Mouse (Mus musculus) bone marrow, adult 2 months (tissue): ENCODE measurements around the gene Tmem205. TPM values are rescaled to one million over a fixed set of nuclear protein-coding genes. Genes with fewer than 3 reads are reported as not detected.

Experiments used
- H3K27ac ChIP-seq: fragments of 200-500 bp; 2 replicates; pipeline ENCODE4 v1.5.1; 2012; ENCODE audit warnings: low read depth, mild to moderate bottlenecking, control low read depth, inconsistent platforms, low read length; ENCODE audit not compliant: control insufficient read depth, poor library complexity, insufficient read depth
- H3K4me1 ChIP-seq: fragments of 200-500 bp; 2 replicates; pipeline ENCODE4 v1.6.1; 2011; ENCODE audit warnings: low read length; ENCODE audit not compliant: control insufficient read depth, insufficient read depth
- H3K4me3 ChIP-seq: fragments of 200-500 bp; replicated peaks from 2 replicates; pipeline ENCODE3; 2011; ENCODE audit warnings: mild to moderate bottlenecking, low read depth, low read length, control low read depth; ENCODE audit not compliant: control insufficient read depth
- CTCF ChIP-seq: fragments of 200-500 bp; IDR thresholded peaks from 2 replicates; pipeline ENCODE4 v1.5.1; 2011; ENCODE audit warnings: low read length, control low read depth; ENCODE audit not compliant: control insufficient read depth, insufficient read depth
- POLR2A ChIP-seq: fragments of 200-500 bp; IDR thresholded peaks from 2 replicates; pipeline ENCODE4 v1.6.1; 2011; ENCODE audit warnings: low read depth, mild to moderate bottlenecking, control low read depth, low read length, borderline replicate concordance; ENCODE audit not compliant: control insufficient read depth
- WGBS: fragments of 180-500 bp; shearing (Covaris S2); methylation state at CpG from one replicate; pipeline ENCODE4 v1.1.7; 2018; 5-methylcytosine and 5-hydroxymethylcytosine counted together
- polyA plus RNA-seq: library from polyadenylated mRNA; stranded (reverse); fragments of >200 nt; gene quantifications from 2 replicates; pipeline ENCODE4 v1.2.4, GENCODE M21; 2011; ENCODE audit warnings: low replicate concordance; ENCODE audit not compliant: missing spikeins, insufficient read depth, insufficient read length

Tmem205 gene
- polyA plus RNA-seq, 1 experiment: 37.4 TPM

DNA sequence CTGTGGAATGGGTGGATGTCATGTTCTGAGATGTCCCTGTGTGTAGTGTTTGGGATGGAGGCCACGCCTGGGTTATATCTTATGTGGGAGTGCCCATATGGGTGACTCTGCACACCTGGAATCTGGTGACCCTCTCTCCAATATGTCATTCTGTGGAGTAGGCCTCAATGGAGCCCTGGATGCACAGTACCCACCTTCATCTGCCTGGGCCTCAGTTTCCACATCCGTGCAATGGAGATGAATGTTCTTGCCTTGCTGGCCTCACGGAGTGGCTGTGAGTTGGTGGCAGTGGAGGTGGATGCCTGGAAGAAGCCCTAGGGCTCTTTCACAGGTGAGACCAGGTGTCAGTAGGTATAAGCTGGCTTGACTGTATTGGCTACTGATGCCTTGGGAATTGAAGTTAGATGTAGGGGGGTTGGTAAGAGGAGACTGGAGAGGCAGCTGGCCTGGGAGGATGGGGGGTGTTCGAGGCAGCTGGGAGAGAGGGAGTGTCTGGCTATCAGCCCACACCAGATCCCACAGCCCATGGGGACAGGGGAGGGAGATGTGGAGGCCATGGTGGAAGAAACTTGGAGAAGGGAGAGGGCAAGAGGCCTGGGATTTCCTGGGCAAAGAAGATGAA lies 11.0 kb upstream of the Tmem205 start:
- Histone ChIP-seq H3K4me3 (no peak overlapping the region), H3K27ac (no peak overlapping the region), H3K4me1 (no peaks in the 10 kb centered on the region)
- 80% methylated on average over 4 of the region's 4 CpGs for WGBS
- TF ChIP-seq POLR2A: no peak
- no peak for TF ChIP-seq CTCF

- no peak for TF ChIP-seq POLR2A
- TF ChIP-seq CTCF: no peak
- Histone ChIP-seq H3K4me1 (no peaks in the 10 kb centered on the region), H3K4me3 (no peak overlapping the region), H3K27ac (no peak overlapping the region)
- 86% methylated on average over 4 of the region's 4 CpGs for WGBS
These were observed 10.4 kb upstream of the Tmem205 start for GRCm38 (mm10) chr9:21937711-21938175.

DNA sequence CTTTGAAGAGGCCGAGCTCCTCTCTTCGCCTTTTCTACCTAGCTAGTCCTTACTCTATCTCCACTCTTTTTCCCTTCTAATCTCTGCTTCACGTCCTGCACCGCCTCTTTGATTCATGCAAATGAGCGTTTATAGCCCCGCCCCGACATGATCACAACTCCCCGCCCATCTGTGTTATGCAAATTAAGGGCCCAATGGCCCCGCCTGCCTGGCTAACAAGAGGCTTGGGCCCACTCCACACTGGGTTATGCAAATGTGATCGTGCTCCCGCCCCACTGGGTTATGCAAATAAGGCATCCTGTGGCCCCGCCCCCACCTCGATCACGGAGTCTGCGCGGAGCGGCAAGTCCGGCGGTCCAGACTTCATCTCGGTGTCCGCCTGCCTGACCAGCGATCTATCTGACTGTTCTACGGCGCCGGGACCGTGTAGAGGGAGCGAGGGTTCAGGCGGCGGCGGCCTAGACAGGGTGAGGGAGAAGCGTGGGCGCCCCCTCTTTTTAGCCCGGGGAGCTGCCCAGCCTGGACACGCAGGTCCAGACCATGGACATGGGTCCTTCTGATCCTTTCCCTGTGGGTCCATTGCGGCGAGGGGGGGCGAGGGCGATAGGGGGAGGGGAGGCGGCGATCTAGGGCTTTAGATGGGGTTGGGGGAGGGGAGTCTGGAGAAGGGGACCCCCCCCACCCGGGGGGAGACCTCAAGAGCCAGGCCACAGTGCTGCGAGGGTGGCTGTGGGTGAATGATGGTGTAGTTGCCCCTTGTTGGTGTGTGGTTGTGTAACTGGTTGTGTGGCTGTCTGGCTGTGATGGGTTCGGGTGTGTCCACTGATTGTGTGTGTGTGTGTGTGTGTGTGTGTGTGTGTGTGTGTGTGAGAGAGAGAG lies 9.6 kb upstream of the Tmem205 start, which contains the start of gene Plppr2:
Plppr2 (plus strand) TSS at position 342 of the 879 bp plus-strand sequence.
- no peaks in the 10 kb centered on the region for H3K4me1 ChIP-seq
- peak within 1 kb of the TSS; percentile 49 for H3K4me3 ChIP-seq
- no peak for TF ChIP-seq CTCF
- no peak for TF ChIP-seq POLR2A
- peak within 1 kb of the TSS; percentile 22; the same call in 1 of the 2 replicates for H3K27ac ChIP-seq
- 4% methylated on average over 43 of the region's 43 CpGs for WGBS

- 66% methylated on average over 7 of the region's 7 CpGs for WGBS
These were observed 8.2 kb upstream of the Tmem205 start for GRCm38 (mm10) chr9:21935466-21936131.

GRCm38 (mm10) chr9:21934021-21934420 lies 6.7 kb upstream of the Tmem205 start:
- TF ChIP-seq CTCF: no peak
- TF ChIP-seq POLR2A: no peak
- no peak overlapping the region for H3K4me3 ChIP-seq
- WGBS: 86% methylated on average over 12 of the region's 12 CpGs
- H3K4me1 ChIP-seq: no peaks in the 10 kb centered on the region
- H3K27ac ChIP-seq: no peak overlapping the region

More at GRCm38 (mm10) chr9:21935466-21936131, 8.2 kb upstream of the Tmem205 start:
- H3K4me1 ChIP-seq: no peaks in the 10 kb centered on the region
- no peak overlapping the region for H3K27ac ChIP-seq
- no peak overlapping the region for H3K4me3 ChIP-seq
- TF ChIP-seq CTCF: no peak
- no peak for TF ChIP-seq POLR2A

GRCm38 (mm10) chr9:21932445-21933137 lies 5.2 kb upstream of the Tmem205 start:
- no peak for TF ChIP-seq POLR2A
- no peak for TF ChIP-seq CTCF
- WGBS: 63% methylated on average over 12 of the region's 12 CpGs
- no peak overlapping the region for H3K4me3 ChIP-seq
- no peaks in the 10 kb centered on the region for H3K4me1 ChIP-seq
- H3K27ac ChIP-seq: no peak overlapping the region

GRCm38 (mm10) chr9:21932006-21932405 lies 4.7 kb upstream of the Tmem205 start:
- H3K4me3 ChIP-seq: no peak overlapping the region
- WGBS: 61% methylated on average over 2 of the region's 2 CpGs
- no peak overlapping the region for H3K27ac ChIP-seq
- no peaks in the 10 kb centered on the region; the same call in 1 of the 2 replicates for H3K4me1 ChIP-seq
- no peak for TF ChIP-seq CTCF
- TF ChIP-seq POLR2A: no peak

DNA sequence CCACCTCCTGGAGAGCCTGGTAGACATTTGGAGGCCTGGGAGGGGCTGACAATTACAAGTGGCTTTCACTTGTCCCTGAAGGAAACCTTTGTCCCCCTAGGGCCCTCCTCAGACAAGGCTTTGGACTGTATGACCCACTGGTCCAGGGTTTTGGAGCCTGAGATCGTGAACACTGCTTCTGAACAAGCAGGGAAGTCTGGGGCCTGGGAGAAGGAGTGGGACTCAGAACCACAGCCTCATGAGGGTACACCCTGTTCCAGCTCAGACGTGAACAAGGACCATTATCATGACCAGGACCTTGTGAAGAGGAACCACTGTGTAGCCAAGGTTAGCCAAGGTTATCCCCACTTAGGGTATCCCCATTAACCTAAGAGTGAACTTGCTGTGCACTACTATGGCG lies 1.9 kb upstream of the Tmem205 start:
- peaks cover 1% of the 10 kb centered on the region; the same call in 1 of the 2 replicates for H3K4me1 ChIP-seq
- TF ChIP-seq CTCF (no peak), POLR2A (no peak)
- H3K4me3 ChIP-seq: no peak overlapping the region
- H3K27ac ChIP-seq: no peak overlapping the region
- 68% methylated on average over 3 of the region's 3 CpGs for WGBS
